Mouse (Mus musculus) ovary, adult 2 months (tissue): ENCODE data around the gene 2210408I21Rik. TPM values are rescaled to one million over a fixed set of nuclear protein-coding genes. Genes with fewer than 3 reads are reported as not detected.

Experiments
- polyA plus RNA-seq: library from polyadenylated mRNA; depleted of rRNA; stranded (reverse); fragments of >200 nt; gene quantifications from 2 replicates; pipeline ENCODE4 v1.2.3, GENCODE M21; 2012; rRNA removed

Gene 2210408I21Rik
- 0.36 and 0.50 TPM in 2 replicates for polyA plus RNA-seq

GRCm38 (mm10) chr13:77134931-77135620, at the start of gene 2210408I21Rik, which contains the start of gene Slf1:
Gene 2210408I21Rik (plus strand): TSS chr13:77135540.
Gene Slf1 (minus strand): TSS chr13:77135473.

Other genes starting within 250 kb of the 2210408I21Rik start
- 4.1 and 5.5 TPM in 2 replicates for gene Slf1, start 67 bp upstream of the 2210408I21Rik start, polyA plus RNA-seq